Comparison of ENCODE assay signal across 15 mouse cellular contexts in the genomic region with DNA sequence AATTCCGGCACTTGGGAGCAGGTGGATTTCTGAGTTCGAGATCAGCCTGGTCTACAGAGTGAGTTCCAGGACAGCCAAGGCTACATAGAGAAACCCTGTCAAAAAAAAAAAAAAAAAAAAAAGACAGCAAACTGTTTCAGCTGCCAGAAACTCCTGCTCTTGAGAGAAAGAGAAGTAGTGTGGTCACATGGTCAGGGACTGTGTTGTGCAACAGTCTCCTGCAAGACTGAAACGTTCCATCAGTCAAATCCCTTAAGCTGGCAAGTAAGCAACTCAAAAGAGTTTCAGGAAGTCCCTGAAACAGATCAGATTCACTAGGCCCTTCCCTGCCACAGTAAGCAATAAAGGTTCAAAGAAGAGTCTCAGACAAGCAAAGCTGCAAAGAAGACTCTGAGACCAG. TPM values are rescaled to one million over a fixed set of nuclear protein-coding genes. Genes with fewer than 3 reads are reported as not detected.
DNase-seq lines count a peak whose midpoint lies in the region; ATAC-seq and TF ChIP-seq lines count a peak whose summit lies in the region.
"Had no signal": no experiment of that assay in that cellular context is flagged by ENCODE, and none has a peak within 500 bp of the region (broad histone marks: within the 10 kb centered on the region; RNA-seq: fewer than 3 reads in every experiment).

No protein-coding gene starts in this region.

- no peak for DNase-seq in heart, adult 11 months
- DNase-seq in testis, postnatal 10 days (ENCODE audit: low spot score): no peak
- peak; percentile 9 for DNase-seq in gonadal fat pad, adult 2 months (ENCODE audit: low read depth)
- DNase-seq in skeletal muscle tissue, adult 2 months (ENCODE audit: low read depth, low spot score): peak; percentile 65
- no peak for DNase-seq in kidney, postnatal 10 days
- DNase-seq in kidney, adult 11 months: no peak
- DNase-seq: right cerebral cortex, adult 18-20 months; thymus, postnatal 4 days had no signal

- peak overlapping the region; percentile 90 for H3K27ac ChIP-seq in heart, embryonic 13.5 days (replicated peaks)
- H3K27ac ChIP-seq in testis, adult 2 months (ENCODE audit: control insufficient read depth, insufficient read depth, low read depth, low read length): no peak overlapping the region
- H3K27ac ChIP-seq: embryonic facial prominence, embryonic 13.5 days; forebrain, embryonic 10.5 days; liver, embryonic 15.5 days; stomach, postnatal 0 days had no signal

- TF ChIP-seq CTCF in testis, adult 2 months (IDR thresholded peaks at IDR 0.05; ENCODE audit: control insufficient read depth, insufficient read depth, insufficient replicate concordance, low read depth, low read length): no peak

- H3K27me3 ChIP-seq in heart, embryonic 13.5 days (replicated peaks): peaks cover 20% of the 10 kb centered on the region
- H3K27me3 ChIP-seq in testis, adult 2 months (ENCODE audit: control insufficient read depth, insufficient read depth, low read length): no peaks in the 10 kb centered on the region

- no peak overlapping the region for H3K4me3 ChIP-seq in heart, embryonic 13.5 days
- peak overlapping the region; percentile 57 for H3K4me3 ChIP-seq in testis, adult 2 months (ENCODE audit: control insufficient read depth, low read depth, low read length)
- H3K4me3 ChIP-seq: liver, embryonic 15.5 days had no signal

- H3K4me1 ChIP-seq in heart, embryonic 13.5 days: peaks cover 40% of the 10 kb centered on the region
- H3K4me1 ChIP-seq in testis, adult 2 months (ENCODE audit: control insufficient read depth, insufficient read depth, low read length): peaks cover 16% of the 10 kb centered on the region

- H3K9me3 ChIP-seq in heart, embryonic 13.5 days: no peaks in the 10 kb centered on the region
- H3K9me3 ChIP-seq: embryonic facial prominence, embryonic 13.5 days; forebrain, embryonic 10.5 days; liver, embryonic 15.5 days had no signal

- H3K9ac ChIP-seq in heart, embryonic 13.5 days: no peak overlapping the region
- H3K9ac ChIP-seq: liver, embryonic 15.5 days had no signal

- H3K36me3 ChIP-seq in heart, embryonic 13.5 days: no peaks in the 10 kb centered on the region
- no peaks in the 10 kb centered on the region for H3K36me3 ChIP-seq in testis, adult 2 months (ENCODE audit: control insufficient read depth, insufficient read depth, low read length)
- H3K36me3 ChIP-seq: embryonic facial prominence, embryonic 13.5 days; forebrain, embryonic 10.5 days; liver, embryonic 15.5 days had no signal

- WGBS in heart, embryonic 13.5 days: 64% methylated on average over 3 of the region's 3 CpGs

- no peak for ATAC-seq in heart, embryonic 13.5 days (ENCODE audit: extremely low read depth, insufficient number of reproducible peaks, low FRiP score, low TSS enrichment)
- ATAC-seq: activated CD4-positive, CD25-positive, alpha-beta regulatory T cell, adult 4 months had no signal

- no peak overlapping the region for H3K4me2 ChIP-seq in heart, embryonic 13.5 days
- H3K4me2 ChIP-seq: liver, embryonic 15.5 days had no signal

- no peak for TF ChIP-seq POLR2A in testis, adult 2 months (IDR thresholded peaks at IDR 0.05; ENCODE audit: control insufficient read depth, low read depth, low read length)

RNA-seq across cellular contexts. Expression of a gene that starts 4.9 kb away (rescaled TPM):
- 29.3 and 32.8 TPM in 2 replicates for polyA plus RNA-seq in heart, embryonic 13.5 days (2015; fragmentation: Nextera tagmentation; extraction: Ambion mirVana)
- polyA plus RNA-seq in testis, adult 2 months (2012; rRNA removed): 276 and 286 TPM in 2 replicates
- polyA plus RNA-seq in gonadal fat pad, adult 2 months (2012; rRNA removed): 1.2 and 2.5 TPM in 2 replicates

RNA-seq across cellular contexts. Expression of a gene that starts 5.7 kb away (rescaled TPM):
- polyA plus RNA-seq in heart, embryonic 13.5 days (2015; fragmentation: Nextera tagmentation; extraction: Ambion mirVana): 13.9 and 14.2 TPM in 2 replicates
- 4.6 and 4.7 TPM in 2 replicates for polyA plus RNA-seq in testis, adult 2 months (2012; rRNA removed)
- polyA plus RNA-seq in gonadal fat pad, adult 2 months (2012; rRNA removed): 3.3 and 4.7 TPM in 2 replicates
- polyA plus RNA-seq: activated CD4-positive, CD25-positive, alpha-beta regulatory T cell, adult 4 months had no signal

Comparison
In these comparisons a context has a peak if more than half of its experiments do, and no peak if none do; other contexts are left out.
1. DNase-seq: peak in gonadal fat pad, adult 2 months (single experiment) and skeletal muscle tissue, adult 2 months (single experiment); none in heart, adult 11 months (single experiment), testis, postnatal 10 days (single experiment), kidney, postnatal 10 days (single experiment) and kidney, adult 11 months (single experiment).